Mouse (Mus musculus) cortical plate, adult 2 months (tissue): ENCODE data around the gene Porcn. TPM values are rescaled to one million over a fixed set of nuclear protein-coding genes. Genes with fewer than 3 reads are reported as not detected.

Experiments used
- H3K27ac ChIP-seq: fragments of 200-500 bp; 2 replicates; pipeline ENCODE4 v1.5.1; 2012; ENCODE audit warnings: low read length, control low read depth, inconsistent platforms; ENCODE audit not compliant: insufficient read depth
- H3K4me1 ChIP-seq: fragments of 200-500 bp; 2 replicates; pipeline ENCODE4 v1.6.1; 2011; ENCODE audit warnings: low read length; ENCODE audit not compliant: control insufficient read depth, insufficient read depth
- H3K4me3 ChIP-seq: fragments of 200-500 bp; 2 replicates; pipeline ENCODE4 v1.5.1; 2011; ENCODE audit warnings: mild to moderate bottlenecking, low read length, control low read depth; ENCODE audit not compliant: insufficient read depth
- CTCF ChIP-seq: fragments of 200-500 bp; IDR thresholded peaks from 2 replicates; pipeline ENCODE4 v1.5.1; 2011; ENCODE audit warnings: mild to moderate bottlenecking, control low read depth, low read length; ENCODE audit not compliant: insufficient read depth; ENCODE audit errors: extremely low read depth
- POLR2A ChIP-seq: fragments of 200-500 bp; IDR thresholded peaks from 2 replicates; pipeline ENCODE4 v1.6.1; 2011; ENCODE audit warnings: mild to moderate bottlenecking, low read length, control low read depth; ENCODE audit not compliant: insufficient read depth; ENCODE audit errors: extremely low read depth
- polyA plus RNA-seq: library from polyadenylated mRNA; depleted of rRNA; stranded (reverse); fragments of >200 nt; gene quantifications from 2 replicates; pipeline ENCODE4 v1.2.3, GENCODE M21; 2012

Gene Porcn
- polyA plus RNA-seq, 1 experiment = 129 TPM

- TF ChIP-seq CTCF = no peak
- TF ChIP-seq POLR2A = no peak
- H3K27ac ChIP-seq = no peak overlapping the region
- H3K4me3 ChIP-seq = no peak overlapping the region
- H3K4me1 ChIP-seq = no peaks in the 10 kb centered on the region; the same call in 1 of the 2 replicates
Measured at GRCm38 (mm10) chrX:8209720-8210119, 3.4 kb upstream of the Porcn start.

DNA sequence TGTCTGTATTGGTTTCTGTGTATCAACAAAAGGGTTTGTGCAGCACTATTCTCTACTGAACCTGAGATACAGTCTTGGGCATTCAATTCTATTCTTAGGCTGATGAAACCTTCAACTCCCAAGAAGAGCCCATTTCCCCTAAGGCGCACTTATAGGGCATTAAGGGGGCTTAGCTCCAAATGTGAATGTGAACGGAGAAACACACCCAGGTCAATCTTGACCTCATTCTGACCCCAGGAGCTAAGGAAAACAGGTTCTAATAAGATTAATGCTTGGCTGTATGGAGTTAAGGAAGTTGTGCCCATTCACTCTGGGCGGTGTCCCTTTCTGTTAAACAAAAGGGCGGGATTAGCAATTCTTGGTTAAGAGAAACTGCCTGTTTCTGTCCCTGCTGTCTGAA is 899 bp upstream of the Porcn start:
- TF ChIP-seq POLR2A = no peak
- TF ChIP-seq CTCF = no peak
- Histone ChIP-seq H3K4me1 (no peaks in the 10 kb centered on the region; the same call in none of the 2 replicates), H3K27ac (no peak overlapping the region), H3K4me3 (no peak overlapping the region; the same call in 1 of the 2 replicates)

- TF ChIP-seq POLR2A (no peak), CTCF (no peak)
- Histone ChIP-seq H3K27ac (no peak overlapping the region), H3K4me1 (no peaks in the 10 kb centered on the region; the same call in none of the 2 replicates), H3K4me3 (peak overlapping the region; percentile 75)
Measured at GRCm38 (mm10) chrX:8206694-8207197, 421 bp upstream of the Porcn start.

- peak overlapping the region; percentile 75 for H3K4me3 ChIP-seq
- peak overlapping the region; percentile 39; the same call in 1 of the 2 replicates for H3K27ac ChIP-seq
- no peaks in the 10 kb centered on the region; the same call in none of the 2 replicates for H3K4me1 ChIP-seq
- no peak for TF ChIP-seq POLR2A
- TF ChIP-seq CTCF = no peak
Measured at GRCm38 (mm10) chrX:8205551-8205950, 774 bp downstream of the Porcn start.

GRCm38 (mm10) chrX:8205088-8205487 is 1.2 kb downstream of the Porcn start:
- Histone ChIP-seq H3K4me3 (peak overlapping the region; percentile 75), H3K27ac (no peak overlapping the region), H3K4me1 (no peaks in the 10 kb centered on the region; the same call in none of the 2 replicates)
- TF ChIP-seq CTCF = no peak
- TF ChIP-seq POLR2A = no peak

- H3K4me3 ChIP-seq = no peak overlapping the region
- no peaks in the 10 kb centered on the region; the same call in none of the 2 replicates for H3K4me1 ChIP-seq
- no peak overlapping the region for H3K27ac ChIP-seq
- TF ChIP-seq POLR2A = no peak
- no peak for TF ChIP-seq CTCF
Measured at GRCm38 (mm10) chrX:8204076-8204475, 2.2 kb downstream of the Porcn start.

- H3K4me3 ChIP-seq = no peak overlapping the region
- TF ChIP-seq POLR2A (no peak), CTCF (no peak)
- no peak overlapping the region for H3K27ac ChIP-seq
- H3K4me1 ChIP-seq = no peaks in the 10 kb centered on the region; the same call in none of the 2 replicates
Measured at GRCm38 (mm10) chrX:8203105-8203504, 3.2 kb downstream of the Porcn start.

DNA sequence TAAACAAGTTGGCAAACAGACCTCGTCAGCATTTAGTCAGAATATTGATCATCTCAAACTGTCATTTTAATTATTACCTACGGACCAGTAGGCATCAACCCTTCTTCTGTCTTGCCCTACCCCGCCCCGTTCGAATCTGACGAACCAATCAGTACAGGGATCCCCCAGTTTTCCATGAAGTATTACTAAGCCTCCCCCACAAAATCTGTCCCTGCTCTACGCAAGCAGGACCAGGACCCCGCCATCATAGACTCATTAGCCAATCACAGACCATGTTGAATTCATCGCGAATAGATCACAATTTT is 13.0 kb downstream of the Porcn start, which contains the start of gene Ebp:
Gene Ebp (minus strand): TSS at position 94 of the 305 bp plus-strand sequence.
- Histone ChIP-seq H3K4me1 (no peaks in the 10 kb centered on the region), H3K27ac (peak within 1 kb of the TSS; percentile 63)
- TF ChIP-seq CTCF (no peak), POLR2A (no peak)

DNA sequence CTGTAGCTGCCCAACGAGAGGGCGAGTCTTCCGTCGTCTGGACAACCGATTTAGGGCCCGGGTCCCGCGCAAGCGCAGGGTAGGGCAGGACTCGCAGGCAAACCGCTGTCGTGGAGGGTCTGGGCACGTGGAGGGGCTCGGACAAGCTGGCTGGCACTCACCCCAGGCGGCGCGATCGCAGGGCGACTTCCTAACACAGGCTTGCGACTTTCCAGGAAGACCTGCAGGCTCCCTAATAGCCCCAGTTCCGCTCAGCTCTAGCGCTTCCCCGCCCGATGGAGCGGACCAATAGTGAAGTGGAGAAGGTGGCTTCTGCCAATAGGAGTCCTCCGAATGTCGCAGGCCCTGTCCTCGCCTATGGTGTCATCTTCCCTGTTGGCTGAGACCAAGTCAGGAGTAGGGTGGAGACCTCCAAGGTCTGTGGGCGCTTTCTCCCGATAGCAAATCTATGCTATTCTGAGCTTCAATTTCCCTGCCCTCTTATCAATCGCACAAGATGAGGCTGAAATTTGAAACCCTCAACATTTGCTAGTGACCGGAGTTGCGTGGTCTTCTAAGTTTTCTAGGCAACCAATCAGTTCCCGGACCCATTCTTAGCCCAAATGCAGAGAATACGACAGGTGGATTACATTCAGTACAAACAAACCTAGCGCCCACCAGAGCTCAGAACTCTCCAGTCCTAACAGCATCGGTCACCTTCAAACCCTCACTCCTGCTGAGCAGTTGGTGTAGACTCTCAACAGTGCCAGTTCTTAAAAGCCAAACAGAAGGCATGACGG is 13.5 kb downstream of the Porcn start:
- H3K27ac ChIP-seq = peak overlapping the region; percentile 63
- no peaks in the 10 kb centered on the region for H3K4me1 ChIP-seq
- H3K4me3 ChIP-seq = peak overlapping the region; percentile 59
- TF ChIP-seq POLR2A (peak; percentile 67), CTCF (no peak)

More for the DNA sequence above, 13.0 kb downstream of the Porcn start, which contains the start of gene Ebp:
- peak within 1 kb of the TSS; percentile 59 for H3K4me3 ChIP-seq
